Mouse (Mus musculus): Measurements from ENCODE around the gene Tmprss4.

Tmprss4 gene

GRCm38 (mm10) chr9:45201319-45201947, 2.5 kb downstream of the Tmprss4 start:
- in situ Hi-C loops (cut with MboI, MseI) = loop anchor here (10.0 kb wide), 1 partner anchor 1047 kb away; no protein-coding TSS in a partner anchor

GRCm38 (mm10) chr9:45197549-45197948, 6.3 kb downstream of the Tmprss4 start:
- in situ Hi-C loops (cut with MboI, MseI) = no loop called here

- in situ Hi-C loops (cut with MboI, MseI) = no loop called here
Observed at GRCm38 (mm10) chr9:45196125-45196830, 7.6 kb downstream of the Tmprss4 start.

- in situ Hi-C loops (cut with MboI, MseI) = no loop called here
Observed at GRCm38 (mm10) chr9:45195468-45195867, 8.4 kb downstream of the Tmprss4 start.

- in situ Hi-C loops (cut with MboI, MseI) = no loop called here
Observed at GRCm38 (mm10) chr9:45189661-45190174, 14.2 kb downstream of the Tmprss4 start.

- in situ Hi-C loops (cut with MboI, MseI) = no loop called here
Observed at GRCm38 (mm10) chr9:45188570-45189563, 15.0 kb downstream of the Tmprss4 start.

- in situ Hi-C loops (cut with MboI, MseI) = no loop called here
Observed at GRCm38 (mm10) chr9:45185250-45185649, 18.6 kb downstream of the Tmprss4 start.

GRCm38 (mm10) chr9:45183266-45183665, 20.6 kb downstream of the Tmprss4 start:
- in situ Hi-C loops (cut with MboI, MseI) = no loop called here

GRCm38 (mm10) chr9:45182521-45182920, 21.4 kb downstream of the Tmprss4 start:
- in situ Hi-C loops (cut with MboI, MseI) = no loop called here

- in situ Hi-C loops (cut with MboI, MseI) = no loop called here
Observed at GRCm38 (mm10) chr9:45181770-45182169, 22.1 kb downstream of the Tmprss4 start, which contains the start of gene BC049352. Gene BC049352, plus strand, starts transcription at chr9:45182007.

- in situ Hi-C loops (cut with MboI, MseI) = no loop called here
Observed at GRCm38 (mm10) chr9:45179282-45179681, 24.6 kb downstream of the Tmprss4 start.

- in situ Hi-C loops (cut with MboI, MseI) = no loop called here
Observed at GRCm38 (mm10) chr9:45173475-45173874, 30.4 kb downstream of the Tmprss4 start.

- in situ Hi-C loops (cut with MboI, MseI) = no loop called here
Observed at GRCm38 (mm10) chr9:45171073-45171610, 32.8 kb downstream of the Tmprss4 start.

- in situ Hi-C loops (cut with MboI, MseI) = no loop called here
Observed at GRCm38 (mm10) chr9:45170150-45170549, 33.7 kb downstream of the Tmprss4 start.

- in situ Hi-C loops (cut with MboI, MseI) = no loop called here
Observed at GRCm38 (mm10) chr9:45167903-45168302, 36.0 kb downstream of the Tmprss4 start.

GRCm38 (mm10) chr9:45153361-45153760, 50.5 kb downstream of the Tmprss4 start:
- in situ Hi-C loops (cut with MboI, MseI) = no loop called here

- in situ Hi-C loops (cut with MboI, MseI) = no loop called here
Observed at GRCm38 (mm10) chr9:45150933-45151332, 53.0 kb downstream of the Tmprss4 start.

- in situ Hi-C loops (cut with MboI, MseI) = loop anchor here (10.0 kb wide), 1 partner anchor 239 kb away; no protein-coding TSS in a partner anchor
Observed at GRCm38 (mm10) chr9:45146267-45146597, 57.7 kb downstream of the Tmprss4 start.

GRCm38 (mm10) chr9:45145533-45146266, 58.2 kb downstream of the Tmprss4 start:
- in situ Hi-C loops (cut with MboI, MseI) = loop anchor here (10.0 kb wide), 1 partner anchor 239 kb away; no protein-coding TSS in a partner anchor

GRCm38 (mm10) chr9:45142686-45143085, 61.2 kb downstream of the Tmprss4 start:
- in situ Hi-C loops (cut with MboI, MseI) = loop anchor here (5.0 to 10.0 kb wide), 2 partner anchors 115 to 242 kb away; no protein-coding TSS in a partner anchor
